Mouse (Mus musculus): ENCODE measurements around the gene Vstm4. TPM values are rescaled to one million over a fixed set of nuclear protein-coding genes. Genes with fewer than 3 reads are reported as not detected.

Vstm4 gene
- polyA plus RNA-seq, 1 experiment from 2014 or later: 47.4 TPM

DNA sequence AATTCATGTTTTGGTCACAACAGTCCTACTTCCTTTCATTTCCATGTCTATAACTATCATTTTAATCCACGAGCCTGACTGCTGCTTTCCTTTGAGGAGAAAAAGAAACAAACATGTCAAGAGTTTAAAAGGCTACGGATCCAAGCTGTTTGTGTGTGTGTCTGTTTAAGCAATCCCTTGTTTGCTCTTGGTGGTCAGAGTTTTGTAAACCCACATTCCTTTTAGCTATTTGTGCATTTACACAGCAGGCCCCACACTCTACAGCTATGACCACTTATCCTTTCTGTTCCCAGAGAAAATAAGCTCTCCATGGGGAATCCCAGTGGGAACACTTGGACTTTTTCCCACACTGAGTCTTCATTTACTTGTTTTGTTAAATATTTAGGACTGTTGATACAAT lies 58.8 kb downstream of the Vstm4 start:
- H3K9ac ChIP-seq (ENCODE audit: low read depth, low read length): no peak overlapping the region
- peak; percentile 17; the same call in 1 of the 2 replicates for ATAC-seq (replicated peaks; ENCODE audit: low FRiP score, low read depth)
- no peaks in the 10 kb centered on the region for H3K27me3 ChIP-seq (ENCODE audit: insufficient read depth, low read length)
- H3K4me3 ChIP-seq (replicated peaks; ENCODE audit: low read depth, low read length): no peak overlapping the region
- no peak overlapping the region for H3K4me2 ChIP-seq (ENCODE audit: low read length)
- H3K4me1 ChIP-seq (replicated peaks; ENCODE audit: insufficient read depth, low read length): no peaks in the 10 kb centered on the region
- H3K9me3 ChIP-seq (replicated peaks; ENCODE audit: low read length): no peaks in the 10 kb centered on the region
- WGBS: 54% methylated on average over 2 of the region's 2 CpGs
- no peaks in the 10 kb centered on the region for H3K36me3 ChIP-seq (ENCODE audit: insufficient read depth, low read length)
- peak overlapping the region; percentile 64 for H3K27ac ChIP-seq
- peak; percentile 89 for DNase-seq (ENCODE audit: low spot score)
- no peak for TF ChIP-seq CTCF (IDR thresholded peaks at IDR 0.05; ENCODE audit: low read depth)

DNA sequence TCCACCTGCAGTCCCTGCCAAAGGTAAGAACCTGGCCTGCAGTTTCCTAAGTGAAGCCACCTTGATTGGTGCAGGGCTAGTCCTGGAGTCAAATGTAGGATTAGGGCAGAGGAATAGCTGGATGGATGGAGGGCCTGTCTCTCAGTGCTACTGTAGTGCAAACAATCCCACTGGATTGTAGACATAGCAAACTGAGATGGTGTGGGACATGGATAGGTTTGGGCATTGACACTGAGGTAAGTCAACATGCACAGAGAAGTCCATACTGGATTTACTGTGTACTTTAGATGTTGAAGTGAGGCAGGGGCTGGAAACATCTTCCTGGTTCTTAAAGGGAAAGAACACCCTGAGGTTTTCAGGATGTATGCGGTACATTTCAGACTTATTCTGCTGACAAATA lies 61.4 kb downstream of the Vstm4 start:
- DNase-seq (ENCODE audit: low spot score) (no peak), ATAC-seq (replicated peaks; ENCODE audit: low FRiP score, low read depth) (no peak)
- Histone ChIP-seq H3K9ac (ENCODE audit: low read depth, low read length) (no peak overlapping the region), H3K27ac (no peak overlapping the region), H3K4me1 (replicated peaks; ENCODE audit: insufficient read depth, low read length) (no peaks in the 10 kb centered on the region), H3K4me2 (ENCODE audit: low read length) (no peak overlapping the region), H3K27me3 (ENCODE audit: insufficient read depth, low read length) (no peaks in the 10 kb centered on the region), H3K36me3 (ENCODE audit: insufficient read depth, low read length) (no peaks in the 10 kb centered on the region), H3K4me3 (replicated peaks; ENCODE audit: low read depth, low read length) (no peak overlapping the region), H3K9me3 (replicated peaks; ENCODE audit: low read length) (no peaks in the 10 kb centered on the region)
- whole genome bisulfite sequencing: 91% methylated on average over 1 of the region's 1 CpGs
- TF ChIP-seq CTCF (IDR thresholded peaks at IDR 0.05; ENCODE audit: low read depth): no peak

DNA sequence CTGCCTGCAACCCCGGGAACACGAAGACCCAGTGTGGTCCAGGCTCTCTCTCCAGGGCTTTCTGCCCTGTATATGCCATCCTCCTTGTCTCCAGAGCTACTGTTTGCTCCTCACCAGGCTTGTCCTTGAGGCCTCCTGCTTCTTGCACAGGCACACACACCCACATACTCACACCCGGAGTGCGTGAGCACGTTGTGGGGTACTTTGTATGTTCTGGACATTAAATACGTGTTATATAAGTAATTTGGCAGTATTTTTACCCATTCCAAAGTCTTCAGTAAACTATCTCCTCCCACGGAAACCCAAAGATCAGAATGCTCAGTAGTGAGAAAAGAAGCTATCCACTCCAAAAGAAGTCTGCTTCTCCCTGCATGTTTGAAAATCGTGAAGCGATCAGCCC lies 67.3 kb downstream of the Vstm4 start:
- H3K9me3 ChIP-seq (replicated peaks; ENCODE audit: low read length): no peaks in the 10 kb centered on the region
- no peak overlapping the region for H3K4me3 ChIP-seq (replicated peaks; ENCODE audit: low read depth, low read length)
- no peak overlapping the region for H3K9ac ChIP-seq (ENCODE audit: low read depth, low read length)
- DNase-seq (ENCODE audit: low spot score) (no peak), ATAC-seq (replicated peaks; ENCODE audit: low FRiP score, low read depth) (no peak)
- H3K27me3 ChIP-seq (ENCODE audit: insufficient read depth, low read length): no peaks in the 10 kb centered on the region
- 68% methylated on average over 9 of the region's 9 CpGs for WGBS
- TF ChIP-seq CTCF (IDR thresholded peaks at IDR 0.05; ENCODE audit: low read depth): no peak
- H3K4me2 ChIP-seq (ENCODE audit: low read length): no peak overlapping the region
- no peaks in the 10 kb centered on the region for H3K36me3 ChIP-seq (ENCODE audit: insufficient read depth, low read length)
- no peak overlapping the region for H3K27ac ChIP-seq
- H3K4me1 ChIP-seq (replicated peaks; ENCODE audit: insufficient read depth, low read length): no peaks in the 10 kb centered on the region

DNA sequence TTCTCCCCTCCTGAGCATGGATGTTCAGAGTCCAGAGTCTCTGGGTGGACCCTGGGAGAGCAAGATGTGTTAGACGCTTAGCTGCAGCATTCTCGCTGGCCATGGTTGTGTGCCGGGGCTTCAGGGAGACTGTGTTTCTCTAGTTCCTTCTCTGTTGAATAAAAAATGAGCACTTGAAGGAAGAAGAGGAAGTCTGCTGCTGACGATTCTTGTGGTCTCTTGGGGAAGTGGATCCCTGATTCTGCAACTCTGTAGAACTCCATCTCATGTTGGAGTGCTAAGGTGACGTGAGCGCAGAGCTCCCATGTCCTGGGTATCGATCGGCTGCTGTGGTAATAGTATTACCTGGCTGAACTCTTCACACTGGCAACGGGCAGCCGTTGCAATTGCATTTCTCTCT lies 75.2 kb downstream of the Vstm4 start:
- WGBS: 80% methylated on average over 10 of the region's 10 CpGs
- no peak for TF ChIP-seq CTCF (IDR thresholded peaks at IDR 0.05; ENCODE audit: low read depth)
- H3K4me1 ChIP-seq (replicated peaks; ENCODE audit: insufficient read depth, low read length): no peaks in the 10 kb centered on the region
- H3K4me3 ChIP-seq (replicated peaks; ENCODE audit: low read depth, low read length): no peak overlapping the region
- no peak for DNase-seq (ENCODE audit: low spot score)
- no peak overlapping the region for H3K27ac ChIP-seq
- H3K27me3 ChIP-seq (ENCODE audit: insufficient read depth, low read length): no peaks in the 10 kb centered on the region
- no peak overlapping the region for H3K4me2 ChIP-seq (ENCODE audit: low read length)
- no peaks in the 10 kb centered on the region for H3K36me3 ChIP-seq (ENCODE audit: insufficient read depth, low read length)
- H3K9me3 ChIP-seq (replicated peaks; ENCODE audit: low read length): no peaks in the 10 kb centered on the region
- H3K9ac ChIP-seq (ENCODE audit: low read depth, low read length): no peak overlapping the region
- no peak for ATAC-seq (replicated peaks; ENCODE audit: low FRiP score, low read depth)

DNA sequence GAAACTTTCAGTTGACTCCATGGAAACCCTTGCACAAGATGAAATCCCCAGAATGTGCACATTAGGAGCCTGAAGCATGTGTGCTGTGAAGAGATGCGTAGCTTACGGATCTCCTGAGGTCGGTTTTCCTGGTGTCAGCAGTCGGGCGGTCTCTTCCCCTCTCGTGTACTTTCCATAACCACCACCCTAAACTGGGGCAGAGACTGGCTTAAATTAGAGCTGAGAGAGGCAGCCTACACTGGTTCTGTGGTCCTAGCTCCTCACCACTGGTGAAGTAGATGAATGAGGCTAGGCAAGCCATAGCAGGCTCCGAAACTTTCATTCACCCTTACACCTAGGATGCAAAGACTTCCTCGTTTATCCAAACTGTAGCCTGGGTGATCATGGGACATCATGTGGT lies 75.7 kb downstream of the Vstm4 start:
- H3K4me3 ChIP-seq (replicated peaks; ENCODE audit: low read depth, low read length): no peak overlapping the region
- no peaks in the 10 kb centered on the region for H3K9me3 ChIP-seq (replicated peaks; ENCODE audit: low read length)
- no peak for ATAC-seq (replicated peaks; ENCODE audit: low FRiP score, low read depth)
- no peak for TF ChIP-seq CTCF (IDR thresholded peaks at IDR 0.05; ENCODE audit: low read depth)
- H3K27me3 ChIP-seq (ENCODE audit: insufficient read depth, low read length): no peaks in the 10 kb centered on the region
- DNase-seq (ENCODE audit: low spot score): no peak
- no peaks in the 10 kb centered on the region for H3K4me1 ChIP-seq (replicated peaks; ENCODE audit: insufficient read depth, low read length)
- WGBS: 89% methylated on average over 8 of the region's 8 CpGs
- H3K36me3 ChIP-seq (ENCODE audit: insufficient read depth, low read length): no peaks in the 10 kb centered on the region
- no peak overlapping the region for H3K9ac ChIP-seq (ENCODE audit: low read depth, low read length)
- H3K4me2 ChIP-seq (ENCODE audit: low read length): no peak overlapping the region
- H3K27ac ChIP-seq: no peak overlapping the region

DNA sequence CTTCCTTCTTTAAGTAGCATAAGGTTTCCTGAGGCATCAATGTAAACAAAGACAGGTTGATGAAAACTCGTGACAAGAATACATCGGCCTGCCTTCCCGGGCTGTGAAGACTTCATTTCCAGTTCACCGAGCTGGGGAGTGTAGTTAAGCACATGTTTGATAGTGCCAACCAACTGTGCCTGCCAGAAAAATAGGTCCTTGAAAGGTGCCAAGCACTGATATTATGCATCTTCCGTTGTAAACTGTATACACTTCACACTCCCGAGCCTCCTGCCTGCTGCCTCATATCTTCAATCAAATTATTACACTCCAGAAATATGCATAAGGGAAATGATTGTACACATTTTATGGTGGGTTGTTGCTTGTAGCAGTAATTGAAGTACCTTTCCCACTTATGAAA lies 77.5 kb downstream of the Vstm4 start:
- no peaks in the 10 kb centered on the region for H3K36me3 ChIP-seq (ENCODE audit: insufficient read depth, low read length)
- 52% methylated on average over 6 of the region's 6 CpGs for WGBS
- no peaks in the 10 kb centered on the region for H3K4me1 ChIP-seq (replicated peaks; ENCODE audit: insufficient read depth, low read length)
- TF ChIP-seq CTCF (IDR thresholded peaks at IDR 0.05; ENCODE audit: low read depth): no peak
- DNase-seq (ENCODE audit: low spot score) (no peak), ATAC-seq (replicated peaks; ENCODE audit: low FRiP score, low read depth) (no peak)
- H3K27me3 ChIP-seq (ENCODE audit: insufficient read depth, low read length): no peaks in the 10 kb centered on the region
- H3K4me2 ChIP-seq (ENCODE audit: low read length): no peak overlapping the region
- H3K4me3 ChIP-seq (replicated peaks; ENCODE audit: low read depth, low read length): no peak overlapping the region
- no peaks in the 10 kb centered on the region for H3K9me3 ChIP-seq (replicated peaks; ENCODE audit: low read length)
- H3K27ac ChIP-seq: no peak overlapping the region
- no peak overlapping the region for H3K9ac ChIP-seq (ENCODE audit: low read depth, low read length)

DNA sequence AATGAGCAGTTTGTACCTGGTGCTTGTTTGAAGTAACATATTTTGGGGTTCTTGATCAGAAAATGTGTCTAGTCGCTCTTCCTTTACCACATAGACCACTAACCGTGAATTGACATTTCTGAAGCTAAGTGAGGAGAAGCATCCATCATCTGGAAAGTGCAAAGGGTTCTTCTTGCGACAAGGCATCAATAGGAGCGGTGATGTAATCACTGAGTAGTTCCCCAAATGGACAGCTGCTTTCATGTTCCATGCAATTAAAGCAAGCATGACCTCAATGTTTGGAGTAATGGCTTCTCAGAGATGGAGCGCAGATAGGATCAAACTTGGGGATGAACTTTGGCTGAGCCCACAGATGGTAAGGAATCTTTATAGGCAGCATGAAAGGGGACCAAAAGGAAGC lies 82.7 kb downstream of the Vstm4 start:
- H3K4me1 ChIP-seq (replicated peaks; ENCODE audit: insufficient read depth, low read length): no peaks in the 10 kb centered on the region
- no peaks in the 10 kb centered on the region for H3K36me3 ChIP-seq (ENCODE audit: insufficient read depth, low read length)
- H3K4me2 ChIP-seq (ENCODE audit: low read length): no peak overlapping the region
- no peaks in the 10 kb centered on the region for H3K9me3 ChIP-seq (replicated peaks; ENCODE audit: low read length)
- no peak overlapping the region for H3K27ac ChIP-seq
- ATAC-seq (replicated peaks; ENCODE audit: low FRiP score, low read depth) (no peak), DNase-seq (ENCODE audit: low spot score) (no peak)
- no peaks in the 10 kb centered on the region for H3K27me3 ChIP-seq (ENCODE audit: insufficient read depth, low read length)
- WGBS: 81% methylated on average over 5 of the region's 5 CpGs
- no peak overlapping the region for H3K4me3 ChIP-seq (replicated peaks; ENCODE audit: low read depth, low read length)
- no peak for TF ChIP-seq CTCF (IDR thresholded peaks at IDR 0.05; ENCODE audit: low read depth)
- H3K9ac ChIP-seq (ENCODE audit: low read depth, low read length): no peak overlapping the region
